In the genomic region with DNA sequence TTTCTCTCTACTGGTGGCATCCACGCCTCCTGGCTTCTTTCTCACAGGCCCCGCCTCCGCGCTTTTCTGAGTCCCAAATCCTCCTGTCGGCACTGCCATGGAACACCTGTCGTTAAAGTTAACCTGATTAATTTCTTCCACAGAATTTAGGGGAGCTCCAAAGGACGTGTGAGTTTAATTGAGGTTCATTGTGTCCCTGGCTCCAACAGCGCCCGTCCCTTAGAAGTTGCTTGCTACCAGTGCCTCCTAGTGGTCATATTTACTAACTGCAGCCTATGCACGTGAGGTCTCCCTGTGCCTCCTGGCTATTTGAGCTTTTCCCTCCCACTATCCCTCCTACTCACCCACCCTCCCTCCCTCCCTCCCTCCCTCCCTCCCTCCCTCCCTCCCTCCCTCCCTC, we compare ENCODE assay signal across 8 mouse cellular contexts. TPM values are rescaled to one million over a fixed set of nuclear protein-coding genes. Genes with fewer than 3 reads are reported as not detected.
DNase-seq lines count a peak whose midpoint lies in the region; ATAC-seq and TF ChIP-seq lines count a peak whose summit lies in the region.
"Had no signal": no experiment of that assay in that cellular context is flagged by ENCODE, and none has a peak within 500 bp of the region (broad histone marks: within the 10 kb centered on the region; RNA-seq: fewer than 3 reads in every experiment).

No protein-coding gene starts in this region.

- TF ChIP-seq CTCF in intestine, postnatal 0 days (IDR thresholded peaks at IDR 0.05; ENCODE audit: low read depth) = peak; percentile 89

- no peak overlapping the region for H3K27ac ChIP-seq in intestine, postnatal 0 days (ENCODE audit: low read depth, low read length)
- H3K27ac ChIP-seq: heart, embryonic 15.5 days had no signal

- no peak overlapping the region for H3K9ac ChIP-seq in intestine, postnatal 0 days (ENCODE audit: low read depth, low read length)
- H3K9ac ChIP-seq: heart, embryonic 15.5 days had no signal

- H3K36me3 ChIP-seq in intestine, postnatal 0 days (ENCODE audit: control insufficient read depth, insufficient read depth) = no peaks in the 10 kb centered on the region
- H3K36me3 ChIP-seq: heart, embryonic 15.5 days had no signal

- 0 out of 2 replicates have a peak, but pooled peaks cover 3% of the 10 kb centered on the region for H3K4me1 ChIP-seq in intestine, postnatal 0 days (replicated peaks; ENCODE audit: control insufficient read depth, insufficient read depth, low read length)

- DNase-seq in 3T3-L1 (ENCODE audit: low read depth, low spot score) = peak; percentile 77
- peak; percentile 66 to 70 for DNase-seq in B cell, adult 2 months
- peak; percentile 43 for DNase-seq in c-Kit-negative CD71-positive TER-119-positive erythroid progenitor cells, embryonic 14.5 days (ENCODE audit: low read depth, low spot score)
- DNase-seq in forelimb bud, embryonic 11.5 days (ENCODE audit: low read depth, low spot score) = peak; percentile 84
- peak; percentile 89 for DNase-seq in lung, postnatal 10 days
- DNase-seq in spleen, postnatal 36 days (ENCODE audit: low spot score in 2 of 2) = peak; percentile 47 to 65

- no peaks in the 10 kb centered on the region for H3K27me3 ChIP-seq in intestine, postnatal 0 days (replicated peaks; ENCODE audit: control insufficient read depth, insufficient read depth, low read length)

- ATAC-seq in intestine, postnatal 0 days = no peak

- WGBS in intestine, postnatal 0 days = 6% methylated on average over 10 of the region's 10 CpGs

- no peaks in the 10 kb centered on the region for H3K9me3 ChIP-seq in intestine, postnatal 0 days (ENCODE audit: control insufficient read depth)
- H3K9me3 ChIP-seq: heart, embryonic 15.5 days had no signal

- no peak overlapping the region for H3K4me3 ChIP-seq in intestine, postnatal 0 days (ENCODE audit: low read depth, low read length)
- H3K4me3 ChIP-seq: heart, embryonic 15.5 days had no signal

- H3K4me2 ChIP-seq in intestine, postnatal 0 days (replicated peaks; ENCODE audit: low read depth) = 0 out of 2 replicates have a peak overlapping the region, but pooled peaks have one; percentile 40
- H3K4me2 ChIP-seq: heart, embryonic 15.5 days had no signal

RNA-seq across cellular contexts. Expression of gene Dpf1, which starts 6.8 kb away (rescaled TPM):
- 1.7 TPM in 2 replicates for polyA plus RNA-seq in intestine, postnatal 0 days (2015; fragmentation: Nextera tagmentation; extraction: Ambion mirVana)

RNA-seq across cellular contexts. Expression of gene Ppp1r14a, which starts 7.9 kb away (rescaled TPM):
- polyA plus RNA-seq in intestine, postnatal 0 days (2015; fragmentation: Nextera tagmentation; extraction: Ambion mirVana) = 35.2 and 37.0 TPM in 2 replicates

RNA-seq across cellular contexts. Expression of gene Spint2, which starts 15.3 kb away (rescaled TPM):
- 685 and 722 TPM in 2 replicates for polyA plus RNA-seq in intestine, postnatal 0 days (2015; fragmentation: Nextera tagmentation; extraction: Ambion mirVana)

RNA-seq across cellular contexts. Expression of gene 2200002D01Rik, which starts 48.7 kb away (rescaled TPM):
- 836 and 862 TPM in 2 replicates for polyA plus RNA-seq in intestine, postnatal 0 days (2015; fragmentation: Nextera tagmentation; extraction: Ambion mirVana)

RNA-seq across cellular contexts. Expression of gene Yif1b, which starts 58.9 kb away (rescaled TPM):
- 40.6 and 41.7 TPM in 2 replicates for polyA plus RNA-seq in intestine, postnatal 0 days (2015; fragmentation: Nextera tagmentation; extraction: Ambion mirVana)
